Mouse (Mus musculus) lung, embryonic 14.5 days (tissue): Measurements from ENCODE around the gene Chn1. TPM values are rescaled to one million over a fixed set of nuclear protein-coding genes. Genes with fewer than 3 reads are reported as not detected.

ENCODE experiments used
- ATAC-seq: fragments of 200-750 bp; cut with Nextera tagmentation; 2 replicates; pipeline ENCODE4 v1.8.0; 2017; ENCODE audit warnings: mild to moderate bottlenecking, moderate TSS enrichment, moderate library complexity; ENCODE audit not compliant: insufficient read depth
- DNase-seq: peaks from one replicate; pipeline ENCODE4 v3.0.0-alpha.2; 2015
- H3K27ac ChIP-seq: fragments of 300-500 bp; sonication (generic); 2 replicates; pipeline ENCODE4 v1.5.1; 2014; ENCODE audit warnings: low read depth, mild to moderate bottlenecking, moderate library complexity
- H3K27me3 ChIP-seq: fragments of 300-500 bp; sonication (generic); 2 replicates; pipeline ENCODE4 v1.6.1; 2014; ENCODE audit warnings: low read length, control low read depth; ENCODE audit not compliant: insufficient read depth
- H3K36me3 ChIP-seq: fragments of 300-500 bp; sonication (generic); 2 replicates; pipeline ENCODE4 v1.6.1; 2014; ENCODE audit warnings: control low read depth; ENCODE audit not compliant: insufficient read depth
- H3K4me1 ChIP-seq: fragments of 300-500 bp; sonication (generic); 2 replicates; pipeline ENCODE4 v1.6.1; 2014; ENCODE audit warnings: antibody characterized with exemption, control low read depth; ENCODE audit not compliant: insufficient read depth
- H3K4me2 ChIP-seq: fragments of 300-500 bp; sonication (generic); 2 replicates; pipeline ENCODE4 v1.6.1; 2014; ENCODE audit warnings: mild to moderate bottlenecking
- H3K4me3 ChIP-seq: fragments of 300-500 bp; sonication (generic); 2 replicates; pipeline ENCODE4 v1.5.1; 2014; ENCODE audit warnings: low read depth, low read length
- H3K9ac ChIP-seq: fragments of 300-500 bp; sonication (generic); 2 replicates; pipeline ENCODE4 v1.6.1; 2014
- H3K9me3 ChIP-seq: fragments of 300-500 bp; sonication (generic); 2 replicates; pipeline ENCODE4 v1.6.1; 2016; ENCODE audit warnings: low read depth, low read length, control low read depth
- CTCF ChIP-seq: IDR thresholded peaks from 2 replicates; pipeline ENCODE4 v1.5.1; 2016; ENCODE audit warnings: antibody characterized with exemption, low read depth
- WGBS: fragments of 180-500 bp; shearing (Covaris S2); extraction: QIAGEN DNeasy Blood & Tissue Kit; methylation state at CpG from one replicate; pipeline ENCODE4 v1.1.7; 2014; 5-methylcytosine and 5-hydroxymethylcytosine counted together
- polyA plus RNA-seq: library from polyadenylated mRNA; unstranded; fragments of >200 nt; fragmentation: Nextera tagmentation; extraction: Ambion mirVana; gene quantifications from 2 replicates; pipeline ENCODE4 v1.2.1, GENCODE M21; 2014

The Chn1 gene
- polyA plus RNA-seq, 1 experiment from 2014 or later = 56.4 TPM

- Histone ChIP-seq H3K9me3 (no peaks in the 10 kb centered on the region), H3K27ac (no peak overlapping the region), H3K4me2 (peak overlapping the region; percentile 67), H3K4me3 (peak overlapping the region; percentile 34), H3K27me3 (no peaks in the 10 kb centered on the region), H3K4me1 (no peaks in the 10 kb centered on the region), H3K36me3 (no peaks in the 10 kb centered on the region), H3K9ac (no peak overlapping the region; the same call in 1 of the 2 replicates)
- peak; percentile 67 for TF ChIP-seq CTCF
- peak; percentile 52; the same call in 1 of the 2 replicates for ATAC-seq
- DNase-seq = peak; percentile 86
- WGBS = 8% methylated on average over 8 of the region's 8 CpGs
Observed at GRCm38 (mm10) chr2:73561665-73562063, 213.5 kb downstream of the Chn1 start.

GRCm38 (mm10) chr2:73560899-73561664 lies 214.1 kb downstream of the Chn1 start:
- peak; percentile 55 for DNase-seq
- under 1% methylated on average over 22 of the region's 23 CpGs for WGBS
- peak overlapping the region; percentile 67 for H3K4me2 ChIP-seq

More at GRCm38 (mm10) chr2:73560899-73561664, 214.1 kb downstream of the Chn1 start:
- Histone ChIP-seq H3K9ac (peak overlapping the region; percentile 34; the same call in 1 of the 2 replicates), H3K4me1 (no peaks in the 10 kb centered on the region), H3K4me3 (peak overlapping the region; percentile 34), H3K27ac (no peak overlapping the region), H3K9me3 (no peaks in the 10 kb centered on the region), H3K36me3 (no peaks in the 10 kb centered on the region), H3K27me3 (no peaks in the 10 kb centered on the region)
- ATAC-seq = peak; percentile 70
- no peak for TF ChIP-seq CTCF

Other genes with a start within 250 kb of the Chn1 start
- 14.8 and 15.8 TPM in 2 replicates for gene Wipf1, start 245.6 kb downstream of the Chn1 start, polyA plus RNA-seq
- 0.05 and 0.26 TPM in 2 replicates for gene Chrna1, start 195.0 kb downstream of the Chn1 start, polyA plus RNA-seq
- 69.7 and 74.1 TPM in 2 replicates for gene Atf2, start 117.3 kb upstream of the Chn1 start, polyA plus RNA-seq
- gene Atp5g3, start 136.0 kb upstream of the Chn1 start, polyA plus RNA-seq = 1,132 and 1,137 TPM in 2 replicates